Mouse (Mus musculus): ENCODE results near the gene Cdk5r1. TPM values are rescaled to one million over a fixed set of nuclear protein-coding genes. Genes with fewer than 3 reads are reported as not detected.

The Cdk5r1 gene
- polyA plus RNA-seq, 1 experiment from 2014 or later, result 0.39 TPM

GRCm38 (mm10) chr11:80507791-80508190 is 31.0 kb downstream of the Cdk5r1 start:
- no peak overlapping the region for H3K27ac ChIP-seq (ENCODE audit: low read length)
- H3K4me1 ChIP-seq (ENCODE audit: insufficient read depth, low read depth, low read length), result no peaks in the 10 kb centered on the region; the same call in 1 of the 2 replicates
- 86% methylated on average over 6 of the region's 6 CpGs for WGBS

GRCm38 (mm10) chr11:80508361-80509175 is 31.7 kb downstream of the Cdk5r1 start:
- no peaks in the 10 kb centered on the region for H3K9me3 ChIP-seq (ENCODE audit: low read length)
- no peak overlapping the region for H3K9ac ChIP-seq (replicated peaks; ENCODE audit: low read depth)
- H3K36me3 ChIP-seq (ENCODE audit: insufficient read depth, low read length), result no peaks in the 10 kb centered on the region
- no peak for TF ChIP-seq EP300 (IDR thresholded peaks at IDR 0.05)
- no peak overlapping the region for H3K4me2 ChIP-seq (replicated peaks; ENCODE audit: low read depth, low read length)
- H3K27ac ChIP-seq (ENCODE audit: low read length), result no peak overlapping the region
- WGBS, result 39% methylated on average over 19 of the region's 19 CpGs
- H3K4me1 ChIP-seq (ENCODE audit: insufficient read depth, low read depth, low read length), result no peaks in the 10 kb centered on the region; the same call in 1 of the 2 replicates
- ATAC-seq (no peak), DNase-seq (ENCODE audit: low spot score) (peak; percentile 44)
- H3K27me3 ChIP-seq (replicated peaks; ENCODE audit: insufficient read depth, low read length), result no peaks in the 10 kb centered on the region
- no peak overlapping the region for H3K4me3 ChIP-seq (ENCODE audit: low read depth, low read length)

More at GRCm38 (mm10) chr11:80507791-80508190, 31.0 kb downstream of the Cdk5r1 start:
- Histone ChIP-seq H3K4me2 (replicated peaks; ENCODE audit: low read depth, low read length) (no peak overlapping the region), H3K27me3 (replicated peaks; ENCODE audit: insufficient read depth, low read length) (no peaks in the 10 kb centered on the region), H3K9me3 (ENCODE audit: low read length) (no peaks in the 10 kb centered on the region), H3K36me3 (ENCODE audit: insufficient read depth, low read length) (no peaks in the 10 kb centered on the region), H3K4me3 (ENCODE audit: low read depth, low read length) (no peak overlapping the region), H3K9ac (replicated peaks; ENCODE audit: low read depth) (no peak overlapping the region)
- no peak for DNase-seq (ENCODE audit: low spot score)
- TF ChIP-seq CTCF (IDR thresholded peaks at IDR 0.05) (no peak), EP300 (IDR thresholded peaks at IDR 0.05) (no peak)
- ATAC-seq, result no peak

GRCm38 (mm10) chr11:80509176-80509506 is 32.3 kb downstream of the Cdk5r1 start:
- DNase-seq (ENCODE audit: low spot score) (no peak), ATAC-seq (no peak)
- TF ChIP-seq CTCF (IDR thresholded peaks at IDR 0.05) (no peak), EP300 (IDR thresholded peaks at IDR 0.05) (no peak)
- 73% methylated on average over 5 of the region's 5 CpGs for WGBS
- Histone ChIP-seq H3K9me3 (ENCODE audit: low read length) (no peaks in the 10 kb centered on the region), H3K36me3 (ENCODE audit: insufficient read depth, low read length) (no peaks in the 10 kb centered on the region), H3K27me3 (replicated peaks; ENCODE audit: insufficient read depth, low read length) (no peaks in the 10 kb centered on the region), H3K4me2 (replicated peaks; ENCODE audit: low read depth, low read length) (no peak overlapping the region), H3K4me3 (ENCODE audit: low read depth, low read length) (no peak overlapping the region), H3K27ac (ENCODE audit: low read length) (no peak overlapping the region), H3K4me1 (ENCODE audit: insufficient read depth, low read depth, low read length) (no peaks in the 10 kb centered on the region; the same call in 1 of the 2 replicates), H3K9ac (replicated peaks; ENCODE audit: low read depth) (no peak overlapping the region)

GRCm38 (mm10) chr11:80510124-80510523 is 33.3 kb downstream of the Cdk5r1 start:
- Histone ChIP-seq H3K4me2 (replicated peaks; ENCODE audit: low read depth, low read length) (no peak overlapping the region), H3K9me3 (ENCODE audit: low read length) (no peaks in the 10 kb centered on the region), H3K27me3 (replicated peaks; ENCODE audit: insufficient read depth, low read length) (no peaks in the 10 kb centered on the region), H3K27ac (ENCODE audit: low read length) (no peak overlapping the region), H3K4me3 (ENCODE audit: low read depth, low read length) (no peak overlapping the region), H3K36me3 (ENCODE audit: insufficient read depth, low read length) (no peaks in the 10 kb centered on the region), H3K9ac (replicated peaks; ENCODE audit: low read depth) (no peak overlapping the region), H3K4me1 (ENCODE audit: insufficient read depth, low read depth, low read length) (no peaks in the 10 kb centered on the region; the same call in 1 of the 2 replicates)
- WGBS, result 75% methylated on average over 10 of the region's 10 CpGs
- no peak for TF ChIP-seq EP300 (IDR thresholded peaks at IDR 0.05)
- TF ChIP-seq CTCF (IDR thresholded peaks at IDR 0.05), result no peak
- no peak for ATAC-seq
- no peak for DNase-seq (ENCODE audit: low spot score)

GRCm38 (mm10) chr11:80512313-80513056 is 35.7 kb downstream of the Cdk5r1 start:
- Histone ChIP-seq H3K4me1 (ENCODE audit: insufficient read depth, low read depth, low read length) (no peaks in the 10 kb centered on the region; the same call in 1 of the 2 replicates), H3K9ac (replicated peaks; ENCODE audit: low read depth) (no peak overlapping the region), H3K27me3 (replicated peaks; ENCODE audit: insufficient read depth, low read length) (no peaks in the 10 kb centered on the region), H3K9me3 (ENCODE audit: low read length) (no peaks in the 10 kb centered on the region), H3K4me3 (ENCODE audit: low read depth, low read length) (no peak overlapping the region), H3K4me2 (replicated peaks; ENCODE audit: low read depth, low read length) (no peak overlapping the region), H3K36me3 (ENCODE audit: insufficient read depth, low read length) (no peaks in the 10 kb centered on the region), H3K27ac (ENCODE audit: low read length) (no peak overlapping the region)
- ATAC-seq, result no peak
- DNase-seq (ENCODE audit: low spot score), result no peak
- TF ChIP-seq CTCF (IDR thresholded peaks at IDR 0.05), result no peak
- no peak for TF ChIP-seq EP300 (IDR thresholded peaks at IDR 0.05)
- 84% methylated on average over 19 of the region's 19 CpGs for WGBS

GRCm38 (mm10) chr11:80513796-80514195 is 37.0 kb downstream of the Cdk5r1 start:
- no peaks in the 10 kb centered on the region for H3K9me3 ChIP-seq (ENCODE audit: low read length)
- H3K4me1 ChIP-seq (ENCODE audit: insufficient read depth, low read depth, low read length), result no peaks in the 10 kb centered on the region; the same call in 1 of the 2 replicates
- no peak overlapping the region for H3K4me3 ChIP-seq (ENCODE audit: low read depth, low read length)
- no peak overlapping the region for H3K9ac ChIP-seq (replicated peaks; ENCODE audit: low read depth)
- TF ChIP-seq CTCF (IDR thresholded peaks at IDR 0.05), result no peak
- TF ChIP-seq EP300 (IDR thresholded peaks at IDR 0.05), result no peak
- H3K36me3 ChIP-seq (ENCODE audit: insufficient read depth, low read length), result no peaks in the 10 kb centered on the region
- no peaks in the 10 kb centered on the region for H3K27me3 ChIP-seq (replicated peaks; ENCODE audit: insufficient read depth, low read length)
- H3K27ac ChIP-seq (ENCODE audit: low read length), result no peak overlapping the region
- DNase-seq (ENCODE audit: low spot score), result no peak
- 38% methylated on average over 7 of the region's 7 CpGs for WGBS
- no peak for ATAC-seq
- no peak overlapping the region for H3K4me2 ChIP-seq (replicated peaks; ENCODE audit: low read depth, low read length)
